Mouse (Mus musculus): ENCODE results near the gene Stpg1. TPM values are rescaled to one million over a fixed set of nuclear protein-coding genes. Genes with fewer than 3 reads are reported as not detected.

Gene Stpg1
- polyA plus RNA-seq, 1 experiment = not detected

DNA sequence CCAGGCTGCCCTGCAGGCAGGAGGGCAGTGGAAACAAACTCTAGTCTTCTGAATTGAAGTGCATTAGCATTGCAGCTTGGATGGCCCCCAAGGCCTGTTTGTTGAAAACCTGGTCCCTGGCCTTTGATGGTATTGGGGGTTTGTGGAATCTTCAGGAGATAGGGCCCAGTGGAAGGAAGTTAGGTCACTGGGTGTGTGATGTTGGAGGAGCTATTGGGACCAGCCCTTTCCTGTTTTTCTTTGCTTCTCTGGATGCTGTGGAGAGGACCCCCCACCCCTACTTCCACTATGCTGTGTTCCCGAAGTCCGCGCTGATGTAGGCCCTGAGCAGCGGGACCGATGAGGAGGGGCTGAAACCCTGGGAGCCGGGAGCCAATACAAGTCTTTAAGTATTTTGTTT is 3.5 kb downstream of the Stpg1 start:
- no peak for TF ChIP-seq CEBPB (IDR thresholded peaks at IDR 0.05; ENCODE audit: insufficient read depth, poor library complexity, severe bottlenecking)
- no peak for TF ChIP-seq SRF (IDR thresholded peaks at IDR 0.05; ENCODE audit: control insufficient read depth, insufficient read length, low read depth)
- no peak for TF ChIP-seq E2F4 (IDR thresholded peaks at IDR 0.05; ENCODE audit: insufficient read depth)
- TF ChIP-seq MYOD1 (IDR thresholded peaks at IDR 0.05; ENCODE audit: control insufficient read depth in 1 of 3, insufficient read length in 2 of 3, low read depth in 2 of 3) = no peak
- no peak for TF ChIP-seq POLR2A (IDR thresholded peaks at IDR 0.05; ENCODE audit: insufficient read length, low read depth)
- TF ChIP-seq MYOG (IDR thresholded peaks at IDR 0.05; ENCODE audit: control insufficient read depth in 1 of 3, insufficient read depth in 1 of 3, insufficient read length in 2 of 3, low read depth in 2 of 3) = no peak
- TF ChIP-seq TCF12 (IDR thresholded peaks at IDR 0.05; ENCODE audit: insufficient read depth, poor library complexity, severe bottlenecking) = no peak
- TF ChIP-seq POLR2AphosphoS2 (IDR thresholded peaks at IDR 0.05; ENCODE audit: insufficient read length, low read depth) = no peak
- TF ChIP-seq MAX (IDR thresholded peaks at IDR 0.05; ENCODE audit: low read depth) = no peak
- TF ChIP-seq USF1 (IDR thresholded peaks at IDR 0.05; ENCODE audit: low read depth) = no peak
- Histone ChIP-seq H3K4me3 (no peak overlapping the region), H3K36me3 (ENCODE audit: control insufficient read depth, insufficient read depth) (no peaks in the 10 kb centered on the region), H3K27me3 (ENCODE audit: control insufficient read depth, insufficient read depth, insufficient read length) (no peaks in the 10 kb centered on the region), H3K79me2 (ENCODE audit: control insufficient read depth, insufficient read depth) (no peaks in the 10 kb centered on the region), H3ac (ENCODE audit: control insufficient read depth, insufficient read length) (no peak overlapping the region), H3K4me2 (ENCODE audit: low read depth) (no peak overlapping the region)

DNA sequence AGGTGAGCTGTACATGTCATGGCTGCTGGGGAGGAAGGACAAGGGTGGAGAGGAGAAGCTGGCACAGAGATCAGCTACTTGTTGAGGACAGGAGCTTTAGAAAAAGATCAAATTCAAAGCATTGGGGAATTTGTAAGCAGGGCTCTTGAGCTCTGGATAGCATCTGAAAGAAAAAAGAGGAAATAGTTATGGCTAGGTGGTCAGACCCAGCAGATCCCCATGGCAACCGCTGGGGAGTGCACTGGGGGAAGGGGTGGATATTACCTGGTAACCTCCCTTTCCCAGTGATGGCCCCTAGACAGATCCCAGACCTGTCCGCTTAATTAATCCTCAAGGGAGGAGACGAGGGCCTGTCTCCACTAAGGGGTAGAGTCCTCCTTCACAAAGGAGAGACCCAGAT is 5.2 kb downstream of the Stpg1 start:
- H3K4me3 ChIP-seq = no peak overlapping the region
- H3K79me2 ChIP-seq (ENCODE audit: control insufficient read depth, insufficient read depth) = no peaks in the 10 kb centered on the region
- H3K36me3 ChIP-seq (ENCODE audit: control insufficient read depth, insufficient read depth) = no peaks in the 10 kb centered on the region
- TF ChIP-seq MYOD1 (IDR thresholded peaks at IDR 0.05; ENCODE audit: control insufficient read depth in 1 of 3, insufficient read length in 2 of 3, low read depth in 2 of 3) (no peak), MAX (IDR thresholded peaks at IDR 0.05; ENCODE audit: low read depth) (no peak), TCF3 (IDR thresholded peaks at IDR 0.05; ENCODE audit: insufficient read length, low read depth) (no peak), CEBPB (IDR thresholded peaks at IDR 0.05; ENCODE audit: insufficient read depth, poor library complexity, severe bottlenecking) (no peak), TCF12 (IDR thresholded peaks at IDR 0.05; ENCODE audit: insufficient read depth, poor library complexity, severe bottlenecking) (no peak), REST (IDR thresholded peaks at IDR 0.05; ENCODE audit: insufficient read depth, insufficient read length) (no peak)
- no peak overlapping the region for H3K4me2 ChIP-seq (ENCODE audit: low read depth)
- H3K27me3 ChIP-seq (ENCODE audit: control insufficient read depth, insufficient read depth, insufficient read length) = peaks cover 5% of the 10 kb centered on the region
- no peak overlapping the region for H3ac ChIP-seq (ENCODE audit: control insufficient read depth, insufficient read length)

DNA sequence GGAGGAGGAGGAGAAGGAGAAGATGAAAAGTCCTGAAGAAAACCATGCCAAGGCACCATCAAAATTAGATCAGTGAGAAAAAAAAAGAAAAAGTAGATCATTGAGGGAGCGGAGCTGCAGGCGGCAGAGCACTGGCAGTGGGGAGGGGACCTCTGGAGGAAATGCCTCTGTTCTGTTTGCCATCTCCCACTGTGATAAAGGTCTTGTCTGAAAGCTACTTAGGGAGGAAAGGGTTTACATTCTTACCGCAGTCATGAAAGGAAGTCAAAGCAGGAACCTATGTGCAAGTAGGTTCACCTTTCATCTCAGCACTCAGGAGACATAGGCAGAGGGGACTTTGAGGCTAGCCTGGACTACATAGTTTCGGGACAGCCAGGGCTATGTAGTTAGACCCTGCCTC is 7.0 kb downstream of the Stpg1 start:
- no peak for TF ChIP-seq E2F4 (IDR thresholded peaks at IDR 0.05; ENCODE audit: insufficient read depth)
- no peak for TF ChIP-seq MYOD1 (IDR thresholded peaks at IDR 0.05; ENCODE audit: control insufficient read depth in 1 of 3, insufficient read length in 2 of 3, low read depth in 2 of 3)
- TF ChIP-seq POLR2AphosphoS2 (IDR thresholded peaks at IDR 0.05; ENCODE audit: insufficient read length, low read depth) = no peak
- no peak for TF ChIP-seq POLR2A (IDR thresholded peaks at IDR 0.05; ENCODE audit: insufficient read length, low read depth)
- no peak for TF ChIP-seq TCF12 (IDR thresholded peaks at IDR 0.05; ENCODE audit: insufficient read depth, poor library complexity, severe bottlenecking)
- Histone ChIP-seq H3ac (ENCODE audit: control insufficient read depth, insufficient read length) (no peak overlapping the region), H3K4me3 (no peak overlapping the region), H3K79me2 (ENCODE audit: control insufficient read depth, insufficient read depth) (no peaks in the 10 kb centered on the region), H3K27me3 (ENCODE audit: control insufficient read depth, insufficient read depth, insufficient read length) (peaks cover 5% of the 10 kb centered on the region), H3K4me2 (ENCODE audit: low read depth) (no peak overlapping the region), H3K36me3 (ENCODE audit: control insufficient read depth, insufficient read depth) (no peaks in the 10 kb centered on the region)

DNA sequence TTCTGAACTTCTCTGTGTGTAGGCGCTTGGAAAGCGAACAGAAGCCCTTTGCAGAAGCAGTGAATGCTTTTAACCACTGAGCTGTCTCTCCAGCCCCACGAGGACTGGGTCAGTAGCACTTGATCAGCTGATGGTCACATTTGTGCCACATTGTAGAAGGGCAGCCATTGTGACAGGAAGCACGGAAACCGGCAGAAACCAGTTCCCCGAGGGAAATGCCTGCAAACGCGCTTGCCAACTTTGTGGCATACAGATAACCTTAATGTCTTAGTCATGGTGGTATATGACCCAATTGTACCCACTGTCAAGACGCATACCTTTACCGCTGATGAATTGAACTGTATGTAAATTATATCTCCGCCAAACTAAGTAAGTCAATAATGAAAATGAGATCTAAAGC is 11.2 kb downstream of the Stpg1 start:
- Histone ChIP-seq H3K36me3 (ENCODE audit: control insufficient read depth, insufficient read depth) (no peaks in the 10 kb centered on the region), H3K4me2 (ENCODE audit: low read depth) (no peak overlapping the region), H3K79me2 (ENCODE audit: control insufficient read depth, insufficient read depth) (no peaks in the 10 kb centered on the region), H3K4me3 (no peak overlapping the region), H3K27me3 (ENCODE audit: control insufficient read depth, insufficient read depth, insufficient read length) (peaks cover 5% of the 10 kb centered on the region), H3ac (ENCODE audit: control insufficient read depth, insufficient read length) (no peak overlapping the region)
- no peak for TF ChIP-seq E2F4 (IDR thresholded peaks at IDR 0.05; ENCODE audit: insufficient read depth)
- TF ChIP-seq POLR2A (IDR thresholded peaks at IDR 0.05; ENCODE audit: insufficient read length, low read depth) = no peak
- TF ChIP-seq CEBPB (IDR thresholded peaks at IDR 0.05; ENCODE audit: insufficient read depth, poor library complexity, severe bottlenecking) = no peak
- TF ChIP-seq SRF (IDR thresholded peaks at IDR 0.05; ENCODE audit: control insufficient read depth, insufficient read length, low read depth) = no peak
- TF ChIP-seq USF1 (IDR thresholded peaks at IDR 0.05; ENCODE audit: low read depth) = no peak
- no peak for TF ChIP-seq POLR2AphosphoS2 (IDR thresholded peaks at IDR 0.05; ENCODE audit: insufficient read length, low read depth)
- no peak for TF ChIP-seq TCF12 (IDR thresholded peaks at IDR 0.05; ENCODE audit: insufficient read depth, poor library complexity, severe bottlenecking)
- TF ChIP-seq REST (IDR thresholded peaks at IDR 0.05; ENCODE audit: insufficient read depth, insufficient read length) = no peak
- no peak for TF ChIP-seq MAX (IDR thresholded peaks at IDR 0.05; ENCODE audit: low read depth)
- no peak for TF ChIP-seq MYOD1 (IDR thresholded peaks at IDR 0.05; ENCODE audit: control insufficient read depth in 1 of 3, insufficient read length in 2 of 3, low read depth in 2 of 3)
- TF ChIP-seq MYOG (IDR thresholded peaks at IDR 0.05; ENCODE audit: control insufficient read depth in 1 of 3, insufficient read depth in 1 of 3, insufficient read length in 2 of 3, low read depth in 2 of 3) = no peak
- no peak for TF ChIP-seq TCF3 (IDR thresholded peaks at IDR 0.05; ENCODE audit: insufficient read length, low read depth)

DNA sequence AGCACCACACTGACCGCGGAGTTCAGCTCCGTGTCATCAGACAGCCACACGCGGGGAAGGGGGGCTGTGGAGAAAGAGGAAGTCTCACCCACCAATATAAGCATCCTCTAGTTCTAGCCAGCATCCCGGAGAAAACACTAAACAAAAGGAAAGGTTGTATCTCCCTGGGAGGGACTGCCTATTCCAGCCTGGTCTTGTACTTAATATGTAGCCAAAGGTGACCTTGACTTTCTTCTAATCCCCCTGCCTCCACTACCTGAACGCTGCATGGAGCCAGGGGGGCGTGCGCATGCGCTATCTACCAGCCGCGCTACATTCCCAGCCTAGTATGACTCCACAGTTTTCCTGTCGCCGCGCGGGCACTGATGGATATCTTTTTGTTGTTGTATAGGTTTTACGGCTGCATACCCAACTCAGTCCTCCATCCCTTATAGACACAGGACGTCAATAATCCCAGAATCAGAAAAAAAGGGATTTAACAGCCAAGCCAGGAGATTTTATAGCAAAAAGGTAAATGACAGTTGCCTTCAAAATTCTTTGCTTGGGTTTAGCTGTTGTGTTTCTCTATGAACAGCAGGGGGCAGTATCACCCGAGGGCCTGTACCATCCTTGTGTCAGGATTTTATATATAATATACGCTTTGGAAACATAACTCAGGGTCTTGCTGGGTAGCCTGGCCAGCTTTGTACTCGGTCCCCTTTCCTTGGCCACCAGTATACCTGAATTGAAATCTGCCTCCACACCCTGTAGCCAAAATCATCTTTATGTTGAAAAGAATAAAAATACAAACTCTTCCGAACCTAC is 13.2 kb downstream of the Stpg1 start:
- Histone ChIP-seq H3K79me2 (ENCODE audit: control insufficient read depth, insufficient read depth) (no peaks in the 10 kb centered on the region), H3ac (ENCODE audit: control insufficient read depth, insufficient read length) (no peak overlapping the region), H3K27me3 (ENCODE audit: control insufficient read depth, insufficient read depth, insufficient read length) (peaks cover 5% of the 10 kb centered on the region), H3K4me3 (no peak overlapping the region), H3K36me3 (ENCODE audit: control insufficient read depth, insufficient read depth) (no peaks in the 10 kb centered on the region), H3K4me2 (ENCODE audit: low read depth) (no peak overlapping the region)
- TF ChIP-seq TCF12 (IDR thresholded peaks at IDR 0.05; ENCODE audit: insufficient read depth, poor library complexity, severe bottlenecking) (no peak), CEBPB (IDR thresholded peaks at IDR 0.05; ENCODE audit: insufficient read depth, poor library complexity, severe bottlenecking) (no peak), MAX (IDR thresholded peaks at IDR 0.05; ENCODE audit: low read depth) (no peak), MYOD1 (IDR thresholded peaks at IDR 0.05; ENCODE audit: control insufficient read depth in 1 of 3, insufficient read length in 2 of 3, low read depth in 2 of 3) (no peak), REST (IDR thresholded peaks at IDR 0.05; ENCODE audit: insufficient read depth, insufficient read length) (no peak), MYOG (IDR thresholded peaks at IDR 0.05; ENCODE audit: control insufficient read depth in 1 of 3, insufficient read depth in 1 of 3, insufficient read length in 2 of 3, low read depth in 2 of 3) (no peak), SRF (IDR thresholded peaks at IDR 0.05; ENCODE audit: control insufficient read depth, insufficient read length, low read depth) (no peak), POLR2A (IDR thresholded peaks at IDR 0.05; ENCODE audit: insufficient read length, low read depth) (no peak), E2F4 (IDR thresholded peaks at IDR 0.05; ENCODE audit: insufficient read depth) (no peak), TCF3 (IDR thresholded peaks at IDR 0.05; ENCODE audit: insufficient read length, low read depth) (no peak), POLR2AphosphoS2 (IDR thresholded peaks at IDR 0.05; ENCODE audit: insufficient read length, low read depth) (no peak), USF1 (IDR thresholded peaks at IDR 0.05; ENCODE audit: low read depth) (no peak)
